Mouse (Mus musculus) right cerebral cortex, adult 18-20 months (tissue): ENCODE measurements around the gene Nptxr.
"Not testable (repeated sequence)": the region's sequence is repeated elsewhere in the genome, so short reads cannot be mapped to it uniquely, and the experiment has no call there.

ENCODE experiments used
- DNase-seq: peaks from one replicate; pipeline ENCODE4 v3.0.0; 2022; ENCODE audit warnings: mixed read lengths

The Nptxr gene

GRCm38 (mm10) chr15:79822265-79823199 is 18.0 kb upstream of the Nptxr start:
- no peak for DNase-seq

- no peak for DNase-seq
Measured at GRCm38 (mm10) chr15:79818325-79818724, 13.8 kb upstream of the Nptxr start.

- no peak for DNase-seq
Measured at GRCm38 (mm10) chr15:79813666-79814258, 9.2 kb upstream of the Nptxr start.

GRCm38 (mm10) chr15:79812840-79813239 is 8.3 kb upstream of the Nptxr start:
- DNase-seq = not testable (repeated sequence)

- DNase-seq = no peak
Measured at GRCm38 (mm10) chr15:79810997-79811396, 6.4 kb upstream of the Nptxr start.

GRCm38 (mm10) chr15:79810061-79810460 is 5.5 kb upstream of the Nptxr start:
- no peak for DNase-seq

- no peak for DNase-seq
Measured at GRCm38 (mm10) chr15:79808658-79809057, 4.1 kb upstream of the Nptxr start.

- no peak for DNase-seq
Measured at GRCm38 (mm10) chr15:79808114-79808513, 3.5 kb upstream of the Nptxr start.

- DNase-seq = no peak
Measured at GRCm38 (mm10) chr15:79807050-79807449, 2.5 kb upstream of the Nptxr start.

GRCm38 (mm10) chr15:79805246-79805645 is 680 bp upstream of the Nptxr start:
- DNase-seq = no peak

- DNase-seq = no peak
Measured at GRCm38 (mm10) chr15:79803533-79804351, 824 bp downstream of the Nptxr start.

- DNase-seq = no peak
Measured at GRCm38 (mm10) chr15:79802304-79802703, 2.3 kb downstream of the Nptxr start.

GRCm38 (mm10) chr15:79801646-79802045 is 2.9 kb downstream of the Nptxr start:
- DNase-seq = no peak

GRCm38 (mm10) chr15:79800701-79801100 is 3.9 kb downstream of the Nptxr start:
- DNase-seq = no peak

- DNase-seq = peak; percentile 84
Measured at GRCm38 (mm10) chr15:79798591-79798990, 6.0 kb downstream of the Nptxr start.

GRCm38 (mm10) chr15:79797680-79798079 is 6.9 kb downstream of the Nptxr start:
- DNase-seq = no peak

GRCm38 (mm10) chr15:79797096-79797495 is 7.5 kb downstream of the Nptxr start:
- no peak for DNase-seq

GRCm38 (mm10) chr15:79796256-79796655 is 8.3 kb downstream of the Nptxr start:
- peak; percentile 77 for DNase-seq

- no peak for DNase-seq
Measured at GRCm38 (mm10) chr15:79794173-79794572, 10.4 kb downstream of the Nptxr start.

- DNase-seq = no peak
Measured at GRCm38 (mm10) chr15:79793076-79793475, 11.5 kb downstream of the Nptxr start.

GRCm38 (mm10) chr15:79792455-79792854 is 12.1 kb downstream of the Nptxr start:
- DNase-seq = no peak

- DNase-seq = no peak
Measured at GRCm38 (mm10) chr15:79791502-79791901, 13.1 kb downstream of the Nptxr start.

GRCm38 (mm10) chr15:79790905-79791304 is 13.7 kb downstream of the Nptxr start:
- DNase-seq = no peak
